Mouse (Mus musculus): Measurements from ENCODE around the gene Lrmda. TPM values are rescaled to one million over a fixed set of nuclear protein-coding genes. Genes with fewer than 3 reads are reported as not detected.

Gene Lrmda
- polyA plus RNA-seq, 1 experiment from 2014 or later, result 0.94 TPM

DNA sequence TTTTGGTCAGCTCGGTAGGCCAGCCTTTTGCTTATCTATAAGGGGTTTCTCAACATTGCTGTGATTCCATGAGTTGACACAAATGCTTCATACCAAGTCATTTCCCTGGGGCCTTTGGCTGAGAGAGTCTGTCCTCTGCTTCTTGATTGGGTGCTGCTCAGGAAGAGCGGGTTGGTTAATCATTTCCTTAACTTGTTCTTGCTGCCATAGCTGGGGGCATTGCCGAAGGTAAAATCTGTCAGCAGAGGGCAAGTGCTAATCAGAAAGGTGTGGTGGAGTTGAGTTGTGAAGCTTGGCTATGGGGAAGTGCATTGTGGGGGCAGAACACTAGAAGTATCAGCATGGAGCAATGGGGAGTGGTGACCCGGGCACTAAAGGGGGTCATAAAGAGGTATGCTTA lies 106.8 kb downstream of the Lrmda start:
- no peak overlapping the region for H3K9ac ChIP-seq (ENCODE audit: low read length)
- WGBS, result 50% methylated on average over 4 of the region's 4 CpGs
- H3K4me2 ChIP-seq (ENCODE audit: low read depth, low read length), result no peak overlapping the region
- ATAC-seq (ENCODE audit: insufficient read depth, low FRiP score), result peak; percentile 79; the same call in 1 of the 2 replicates
- no peak overlapping the region for H3K4me3 ChIP-seq (replicated peaks; ENCODE audit: low read length)
- no peaks in the 10 kb centered on the region for H3K36me3 ChIP-seq (ENCODE audit: control insufficient read depth, insufficient read depth, low read length)
- H3K4me1 ChIP-seq (ENCODE audit: control insufficient read depth, insufficient read depth, low read length), result no peaks in the 10 kb centered on the region
- no peaks in the 10 kb centered on the region for H3K27me3 ChIP-seq (ENCODE audit: control insufficient read depth, insufficient read depth, low read length)
- H3K9me3 ChIP-seq (replicated peaks; ENCODE audit: control insufficient read depth, low read length), result no peaks in the 10 kb centered on the region
- no peak overlapping the region for H3K27ac ChIP-seq (ENCODE audit: low read length)

DNA sequence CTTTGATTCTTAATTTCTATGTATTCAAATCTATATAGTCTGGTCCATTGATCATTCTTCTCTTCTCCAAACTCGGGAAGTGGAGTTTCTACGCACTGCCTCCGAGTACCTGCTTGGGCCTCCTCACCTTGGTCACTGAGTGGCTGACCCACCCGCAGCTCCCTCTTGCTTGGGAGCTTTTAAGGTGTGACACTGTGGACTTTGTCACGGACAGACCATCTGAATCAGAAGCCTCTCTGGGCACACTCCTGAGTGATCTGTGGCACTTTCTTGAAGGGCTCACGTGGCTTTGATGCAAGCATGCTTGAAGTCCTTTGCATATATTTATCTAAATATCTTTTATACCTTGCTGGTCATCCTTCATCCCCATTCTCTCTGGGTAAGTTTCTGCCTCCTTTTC lies 107.3 kb downstream of the Lrmda start:
- H3K4me1 ChIP-seq (ENCODE audit: control insufficient read depth, insufficient read depth, low read length), result no peaks in the 10 kb centered on the region
- ATAC-seq (ENCODE audit: insufficient read depth, low FRiP score), result no peak
- H3K9ac ChIP-seq (ENCODE audit: low read length), result no peak overlapping the region
- no peaks in the 10 kb centered on the region for H3K36me3 ChIP-seq (ENCODE audit: control insufficient read depth, insufficient read depth, low read length)
- no peak overlapping the region for H3K4me3 ChIP-seq (replicated peaks; ENCODE audit: low read length)
- H3K9me3 ChIP-seq (replicated peaks; ENCODE audit: control insufficient read depth, low read length), result no peaks in the 10 kb centered on the region
- H3K4me2 ChIP-seq (ENCODE audit: low read depth, low read length), result no peak overlapping the region
- no peaks in the 10 kb centered on the region for H3K27me3 ChIP-seq (ENCODE audit: control insufficient read depth, insufficient read depth, low read length)
- 68% methylated on average over 6 of the region's 6 CpGs for WGBS
- H3K27ac ChIP-seq (ENCODE audit: low read length), result no peak overlapping the region

DNA sequence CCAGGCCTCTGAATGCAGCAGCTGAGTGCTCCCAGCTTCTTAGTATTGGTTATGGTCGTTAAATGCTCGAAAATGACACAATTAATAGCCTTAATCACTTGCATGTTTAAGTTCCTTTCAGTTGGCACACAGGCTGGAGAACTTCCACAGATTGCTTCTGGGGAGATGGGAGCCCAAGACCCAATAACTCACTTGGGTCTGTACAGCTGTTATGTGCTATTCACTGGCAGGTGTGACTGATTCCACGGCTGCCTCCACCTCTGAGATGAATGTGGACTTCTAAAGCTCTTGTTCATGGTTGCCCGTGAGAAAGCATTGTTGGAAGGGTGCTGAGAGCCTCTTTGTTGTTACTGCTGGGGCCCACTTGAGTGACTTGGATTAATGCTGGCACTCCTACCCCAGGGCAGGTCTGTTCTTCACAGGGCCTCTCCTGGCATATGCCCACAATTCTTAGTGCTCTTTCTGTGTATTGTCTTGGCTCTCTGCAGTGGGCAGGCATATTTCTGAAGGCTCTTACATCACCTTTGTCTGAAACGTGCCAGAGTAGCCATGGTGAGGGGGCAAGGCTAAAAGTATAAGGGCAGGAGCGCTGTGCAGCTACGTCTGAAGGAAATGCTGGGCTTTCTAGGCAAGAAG lies 111.6 kb downstream of the Lrmda start:
- no peaks in the 10 kb centered on the region for H3K36me3 ChIP-seq (ENCODE audit: control insufficient read depth, insufficient read depth, low read length)
- no peak overlapping the region for H3K9ac ChIP-seq (ENCODE audit: low read length)
- no peak overlapping the region for H3K4me2 ChIP-seq (ENCODE audit: low read depth, low read length)
- ATAC-seq (ENCODE audit: insufficient read depth, low FRiP score), result no peak
- H3K9me3 ChIP-seq (replicated peaks; ENCODE audit: control insufficient read depth, low read length), result no peaks in the 10 kb centered on the region; the same call in 1 of the 2 replicates
- 63% methylated on average over 7 of the region's 7 CpGs for WGBS
- H3K4me3 ChIP-seq (replicated peaks; ENCODE audit: low read length), result no peak overlapping the region
- H3K4me1 ChIP-seq (ENCODE audit: control insufficient read depth, insufficient read depth, low read length), result no peaks in the 10 kb centered on the region
- no peaks in the 10 kb centered on the region for H3K27me3 ChIP-seq (ENCODE audit: control insufficient read depth, insufficient read depth, low read length)
- H3K27ac ChIP-seq (ENCODE audit: low read length), result peak overlapping the region; percentile 33; the same call in 1 of the 2 replicates

DNA sequence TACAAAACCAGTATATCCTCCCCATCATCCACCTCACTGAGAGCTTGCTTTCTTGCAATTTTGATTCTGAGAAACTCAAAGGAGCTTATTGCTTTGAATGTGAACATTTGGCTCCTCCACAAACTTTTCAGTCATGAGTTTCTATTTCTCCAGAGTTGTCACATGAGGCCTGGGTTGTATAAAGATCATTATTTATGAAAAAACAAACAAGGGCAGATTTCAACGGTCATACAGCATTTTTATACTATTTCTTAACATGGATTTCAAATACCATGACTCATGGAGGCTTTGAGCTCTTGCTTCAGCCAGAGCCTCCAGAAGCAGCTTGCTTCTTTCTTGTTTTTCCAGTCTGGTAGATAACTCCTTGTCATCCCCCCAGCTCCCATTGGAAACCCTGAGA lies 119.8 kb downstream of the Lrmda start:
- H3K36me3 ChIP-seq (ENCODE audit: control insufficient read depth, insufficient read depth, low read length), result no peaks in the 10 kb centered on the region
- H3K4me2 ChIP-seq (ENCODE audit: low read depth, low read length), result no peak overlapping the region
- 39% methylated on average over 1 of the region's 1 CpGs for WGBS
- H3K9me3 ChIP-seq (replicated peaks; ENCODE audit: control insufficient read depth, low read length), result no peaks in the 10 kb centered on the region; the same call in 1 of the 2 replicates
- no peak overlapping the region for H3K9ac ChIP-seq (ENCODE audit: low read length)
- ATAC-seq (ENCODE audit: insufficient read depth, low FRiP score), result no peak
- H3K4me1 ChIP-seq (ENCODE audit: control insufficient read depth, insufficient read depth, low read length), result no peaks in the 10 kb centered on the region
- no peak overlapping the region for H3K27ac ChIP-seq (ENCODE audit: low read length)
- no peaks in the 10 kb centered on the region for H3K27me3 ChIP-seq (ENCODE audit: control insufficient read depth, insufficient read depth, low read length)
- no peak overlapping the region for H3K4me3 ChIP-seq (replicated peaks; ENCODE audit: low read length)

DNA sequence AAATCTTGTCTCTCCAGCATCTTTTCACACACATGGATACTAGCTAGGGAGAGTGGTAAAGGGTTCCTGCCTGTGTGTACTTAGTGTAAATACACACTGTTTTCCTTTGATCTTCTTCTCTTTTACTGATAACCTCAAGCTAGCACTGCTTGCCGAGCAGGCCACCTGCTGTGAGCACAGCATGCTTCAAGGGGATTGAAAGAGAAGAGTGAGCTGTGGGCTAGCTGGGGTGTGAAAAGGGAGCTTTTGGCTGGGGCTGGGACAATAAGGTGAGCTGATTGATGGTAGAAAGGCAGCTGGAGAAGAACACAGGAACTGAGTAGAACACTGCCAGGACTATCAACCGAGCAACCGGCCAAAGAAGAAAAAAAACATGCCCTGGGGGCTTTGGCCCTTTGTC lies 124.5 kb downstream of the Lrmda start:
- peaks cover 20% of the 10 kb centered on the region for H3K4me1 ChIP-seq (ENCODE audit: control insufficient read depth, insufficient read depth, low read length)
- WGBS, result 47% methylated on average over 3 of the region's 3 CpGs
- no peak overlapping the region for H3K4me3 ChIP-seq (replicated peaks; ENCODE audit: low read length)
- H3K9ac ChIP-seq (ENCODE audit: low read length), result no peak overlapping the region
- H3K36me3 ChIP-seq (ENCODE audit: control insufficient read depth, insufficient read depth, low read length), result no peaks in the 10 kb centered on the region
- no peaks in the 10 kb centered on the region for H3K9me3 ChIP-seq (replicated peaks; ENCODE audit: control insufficient read depth, low read length)
- H3K27ac ChIP-seq (ENCODE audit: low read length), result no peak overlapping the region
- H3K4me2 ChIP-seq (ENCODE audit: low read depth, low read length), result no peak overlapping the region
- ATAC-seq (ENCODE audit: insufficient read depth, low FRiP score), result no peak
- H3K27me3 ChIP-seq (ENCODE audit: control insufficient read depth, insufficient read depth, low read length), result no peaks in the 10 kb centered on the region

DNA sequence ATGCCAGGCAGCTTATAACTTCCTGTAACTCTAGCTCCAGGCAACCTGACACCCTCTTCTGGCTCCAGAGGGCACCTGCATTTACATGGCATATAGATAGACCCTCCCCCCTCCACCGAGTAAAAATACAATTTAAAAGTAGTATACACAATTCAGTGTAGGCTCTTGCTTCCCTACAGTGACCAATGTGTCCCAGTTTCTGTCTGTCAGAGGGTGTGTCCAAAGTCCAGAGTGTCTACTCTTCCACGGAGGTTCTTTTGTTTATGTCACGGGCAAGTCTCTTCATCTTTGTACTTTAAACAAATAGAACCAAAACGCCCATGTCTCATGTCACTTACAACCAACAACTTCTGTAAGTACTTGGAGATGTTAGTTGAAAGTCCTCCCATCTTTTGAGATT lies 126.4 kb downstream of the Lrmda start:
- ATAC-seq (ENCODE audit: insufficient read depth, low FRiP score), result no peak
- H3K4me2 ChIP-seq (ENCODE audit: low read depth, low read length), result no peak overlapping the region
- H3K4me1 ChIP-seq (ENCODE audit: control insufficient read depth, insufficient read depth, low read length), result peaks cover 20% of the 10 kb centered on the region
- no peak overlapping the region for H3K27ac ChIP-seq (ENCODE audit: low read length)
- no peak overlapping the region for H3K4me3 ChIP-seq (replicated peaks; ENCODE audit: low read length)
- 23% methylated on average over 4 of the region's 4 CpGs for WGBS
- no peak overlapping the region for H3K9ac ChIP-seq (ENCODE audit: low read length)
- H3K36me3 ChIP-seq (ENCODE audit: control insufficient read depth, insufficient read depth, low read length), result no peaks in the 10 kb centered on the region
- no peaks in the 10 kb centered on the region for H3K27me3 ChIP-seq (ENCODE audit: control insufficient read depth, insufficient read depth, low read length)
- no peaks in the 10 kb centered on the region for H3K9me3 ChIP-seq (replicated peaks; ENCODE audit: control insufficient read depth, low read length)

DNA sequence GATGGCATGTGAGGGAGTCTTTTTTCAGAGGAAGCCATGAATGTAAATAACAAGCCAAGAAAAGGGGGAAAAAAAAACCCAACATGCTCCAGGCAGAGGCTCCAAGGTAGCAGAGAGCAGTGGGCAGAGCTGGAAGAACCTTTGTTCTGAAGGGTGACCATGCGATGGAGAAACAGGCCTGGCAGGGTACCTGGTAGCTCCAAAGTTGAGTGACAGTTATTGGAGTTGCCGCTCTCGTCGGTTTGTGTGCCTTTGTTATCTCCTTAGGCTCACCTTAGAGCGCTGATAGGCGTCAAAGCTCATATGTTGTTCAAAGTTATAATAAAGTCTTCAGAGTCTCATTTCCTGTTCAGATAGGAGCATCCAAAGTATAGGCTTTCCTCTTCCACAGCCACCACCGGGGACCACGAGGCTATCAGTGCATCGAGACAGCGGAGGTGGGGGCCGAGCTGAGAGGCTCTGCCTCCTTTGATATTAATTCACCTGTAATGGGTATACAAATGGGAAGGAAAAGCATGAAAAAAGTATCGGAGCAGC lies 127.1 kb downstream of the Lrmda start:
- ATAC-seq (ENCODE audit: insufficient read depth, low FRiP score), result peak; percentile 29; the same call in 1 of the 2 replicates
- Histone ChIP-seq H3K9me3 (replicated peaks; ENCODE audit: control insufficient read depth, low read length) (no peaks in the 10 kb centered on the region), H3K27ac (ENCODE audit: low read length) (no peak overlapping the region), H3K36me3 (ENCODE audit: control insufficient read depth, insufficient read depth, low read length) (no peaks in the 10 kb centered on the region), H3K4me1 (ENCODE audit: control insufficient read depth, insufficient read depth, low read length) (peaks cover 20% of the 10 kb centered on the region), H3K27me3 (ENCODE audit: control insufficient read depth, insufficient read depth, low read length) (no peaks in the 10 kb centered on the region), H3K4me3 (replicated peaks; ENCODE audit: low read length) (no peak overlapping the region), H3K9ac (ENCODE audit: low read length) (no peak overlapping the region), H3K4me2 (ENCODE audit: low read depth, low read length) (no peak overlapping the region)
- 52% methylated on average over 12 of the region's 12 CpGs for WGBS

DNA sequence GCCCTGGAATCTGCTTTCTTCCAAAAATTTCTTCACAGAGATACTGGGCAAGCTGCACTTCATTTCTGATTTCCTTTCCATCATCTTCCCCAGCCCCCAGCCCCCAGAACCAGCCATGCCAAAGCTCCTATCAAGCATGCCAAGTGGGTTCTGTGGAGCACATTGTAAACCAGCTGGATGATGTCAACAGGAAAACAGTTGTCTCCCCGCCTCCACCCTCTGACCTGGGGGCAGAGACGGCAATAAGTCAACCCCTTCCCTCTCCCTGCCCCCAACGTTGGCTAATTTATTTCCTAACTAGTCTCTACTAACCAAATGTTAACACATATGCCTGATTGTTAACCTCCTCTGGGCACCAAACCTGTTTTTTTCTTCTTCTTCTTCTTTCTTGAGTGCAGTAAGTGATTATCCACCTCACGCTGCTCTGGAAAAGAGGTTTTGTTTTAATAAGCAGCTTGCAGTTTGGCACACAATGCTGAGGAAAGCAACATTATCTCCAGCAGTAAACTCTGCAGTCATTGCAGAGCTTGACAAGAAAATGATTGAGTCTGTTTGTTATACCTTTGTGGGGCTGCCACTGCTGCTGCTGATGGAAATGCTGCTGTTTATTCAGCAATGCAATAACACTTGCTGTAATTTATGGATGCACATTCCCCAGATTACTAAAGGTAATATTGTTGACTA lies 128.0 kb downstream of the Lrmda start:
- Histone ChIP-seq H3K36me3 (ENCODE audit: control insufficient read depth, insufficient read depth, low read length) (no peaks in the 10 kb centered on the region), H3K27ac (ENCODE audit: low read length) (no peak overlapping the region), H3K4me1 (ENCODE audit: control insufficient read depth, insufficient read depth, low read length) (peaks cover 22% of the 10 kb centered on the region), H3K4me2 (ENCODE audit: low read depth, low read length) (no peak overlapping the region), H3K9me3 (replicated peaks; ENCODE audit: control insufficient read depth, low read length) (no peaks in the 10 kb centered on the region), H3K9ac (ENCODE audit: low read length) (no peak overlapping the region), H3K27me3 (ENCODE audit: control insufficient read depth, insufficient read depth, low read length) (no peaks in the 10 kb centered on the region), H3K4me3 (replicated peaks; ENCODE audit: low read length) (no peak overlapping the region)
- 27% methylated on average over 4 of the region's 4 CpGs for WGBS
- ATAC-seq (ENCODE audit: insufficient read depth, low FRiP score), result no peak

DNA sequence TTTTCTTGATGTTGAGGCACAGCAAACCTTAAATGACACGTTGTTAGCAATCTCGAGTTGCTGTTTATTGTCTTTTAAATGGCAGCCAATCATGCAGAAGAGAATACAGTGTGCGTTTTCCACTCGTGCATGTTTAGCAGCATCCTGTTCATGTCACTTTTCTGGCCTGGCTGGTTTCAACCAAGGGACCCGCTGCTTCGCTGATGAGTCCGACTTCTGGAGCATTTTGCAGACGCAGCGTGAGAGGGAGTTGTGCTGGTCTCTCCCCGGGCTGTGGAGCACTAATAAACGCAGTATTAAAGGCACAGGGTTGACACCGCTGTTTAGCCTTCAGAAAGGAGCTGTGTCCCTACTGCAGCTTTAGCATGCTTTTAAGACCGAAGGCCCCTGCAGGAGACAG lies 133.2 kb downstream of the Lrmda start:
- no peak overlapping the region for H3K4me2 ChIP-seq (ENCODE audit: low read depth, low read length)
- H3K36me3 ChIP-seq (ENCODE audit: control insufficient read depth, insufficient read depth, low read length), result no peaks in the 10 kb centered on the region
- no peak for ATAC-seq (ENCODE audit: insufficient read depth, low FRiP score)
- H3K9ac ChIP-seq (ENCODE audit: low read length), result no peak overlapping the region
- H3K27me3 ChIP-seq (ENCODE audit: control insufficient read depth, insufficient read depth, low read length), result no peaks in the 10 kb centered on the region
- H3K4me1 ChIP-seq (ENCODE audit: control insufficient read depth, insufficient read depth, low read length), result peaks cover 20% of the 10 kb centered on the region
- no peak overlapping the region for H3K27ac ChIP-seq (ENCODE audit: low read length)
- 38% methylated on average over 13 of the region's 13 CpGs for WGBS
- H3K4me3 ChIP-seq (replicated peaks; ENCODE audit: low read length), result no peak overlapping the region
- H3K9me3 ChIP-seq (replicated peaks; ENCODE audit: control insufficient read depth, low read length), result no peaks in the 10 kb centered on the region
